Mouse (Mus musculus) lung, postnatal 0 days (tissue): ENCODE results near the gene Tha1. TPM values are rescaled to one million over a fixed set of nuclear protein-coding genes. Genes with fewer than 3 reads are reported as not detected.

Experiments used
- ATAC-seq: fragments of 200-750 bp; cut with Nextera tagmentation; 2 replicates; pipeline ENCODE4 v1.8.0; 2017; ENCODE audit warnings: moderate library complexity
- DNase-seq: peaks from one replicate; pipeline ENCODE4 v3.0.0-alpha.2; 2016; ENCODE audit warnings: low spot score
- H3K27ac ChIP-seq: fragments of 300-500 bp; sonication (generic); 2 replicates; pipeline ENCODE4 v1.5.1; 2014; ENCODE audit warnings: antibody characterized with exemption, mild to moderate bottlenecking, low read length, mixed read lengths
- H3K27me3 ChIP-seq: fragments of 300-500 bp; sonication (generic); replicated peaks from 2 replicates; pipeline ENCODE4 v1.6.1; 2014; ENCODE audit warnings: low read length, mixed read lengths; ENCODE audit not compliant: insufficient read depth
- H3K36me3 ChIP-seq: fragments of 300-500 bp; sonication (generic); 2 replicates; pipeline ENCODE4 v1.6.1; 2014; ENCODE audit warnings: low read length, mixed read lengths; ENCODE audit not compliant: insufficient read depth
- H3K4me1 ChIP-seq: fragments of 300-500 bp; sonication (generic); 2 replicates; pipeline ENCODE4 v1.6.1; 2014; ENCODE audit warnings: antibody characterized with exemption, low read depth, low read length, mixed read lengths; ENCODE audit not compliant: insufficient read depth
- H3K4me2 ChIP-seq: fragments of 300-500 bp; sonication (generic); replicated peaks from 2 replicates; pipeline ENCODE4 v1.6.1; 2014; ENCODE audit warnings: low read depth, mild to moderate bottlenecking, low read length, moderate library complexity, mixed read lengths
- H3K4me3 ChIP-seq: fragments of 300-500 bp; sonication (generic); 2 replicates; pipeline ENCODE4 v1.5.1; 2014; ENCODE audit warnings: low read depth, low read length
- H3K9ac ChIP-seq: fragments of 300-500 bp; sonication (generic); replicated peaks from 2 replicates; pipeline ENCODE4 v1.6.1; 2014; ENCODE audit warnings: low read depth, mild to moderate bottlenecking
- H3K9me3 ChIP-seq: fragments of 300-500 bp; sonication (generic); 2 replicates; pipeline ENCODE4 v1.6.1; 2016; ENCODE audit warnings: low read length, mixed read lengths
- CTCF ChIP-seq: IDR thresholded peaks from 2 replicates; pipeline ENCODE4 v1.5.1; 2016; ENCODE audit warnings: antibody characterized with exemption, mild to moderate bottlenecking
- EP300 ChIP-seq: IDR thresholded peaks from 2 replicates; pipeline ENCODE4 v1.6.1; 2016; ENCODE audit warnings: antibody characterized with exemption, mild to moderate bottlenecking, control low read depth
- WGBS: fragments of 180-500 bp; shearing (Covaris S2); extraction: QIAGEN DNeasy Blood & Tissue Kit; methylation state at CpG from one replicate; pipeline ENCODE4 v1.1.7; 2014; 5-methylcytosine and 5-hydroxymethylcytosine counted together
- polyA plus RNA-seq: library from polyadenylated mRNA; unstranded; fragments of >200 nt; fragmentation: Nextera tagmentation; extraction: Ambion mirVana; gene quantifications from 2 replicates; pipeline ENCODE4 v1.2.1, GENCODE M21; 2015

The Tha1 gene
- polyA plus RNA-seq, 1 experiment from 2014 or later, result 6.3 TPM

GRCm38 (mm10) chr11:117912684-117913352 lies 39.5 kb upstream of the Tha1 start:
- Histone ChIP-seq H3K4me1 (no peaks in the 10 kb centered on the region; the same call in 1 of the 2 replicates), H3K4me2 (peak overlapping the region; percentile 33; the same call in 1 of the 2 replicates), H3K9me3 (no peaks in the 10 kb centered on the region), H3K9ac (no peak overlapping the region), H3K4me3 (no peak overlapping the region), H3K36me3 (no peaks in the 10 kb centered on the region), H3K27ac (no peak overlapping the region), H3K27me3 (no peaks in the 10 kb centered on the region)
- WGBS, result 28% methylated on average over 13 of the region's 13 CpGs
- DNase-seq (peak; percentile 92), ATAC-seq (peak; percentile 89)
- TF ChIP-seq CTCF (peak; percentile 99), EP300 (peak; percentile 4; the same call in 1 of the 2 replicates)

- DNase-seq (no peak), ATAC-seq (no peak)
- Histone ChIP-seq H3K4me1 (no peaks in the 10 kb centered on the region; the same call in 1 of the 2 replicates), H3K9ac (no peak overlapping the region), H3K9me3 (no peaks in the 10 kb centered on the region), H3K27ac (no peak overlapping the region), H3K27me3 (no peaks in the 10 kb centered on the region), H3K4me3 (no peak overlapping the region), H3K4me2 (no peak overlapping the region), H3K36me3 (no peaks in the 10 kb centered on the region)
- 80% methylated on average over 8 of the region's 8 CpGs for WGBS
- TF ChIP-seq CTCF (no peak), EP300 (no peak)
These were observed 36.1 kb upstream of the Tha1 start for GRCm38 (mm10) chr11:117909337-117909736.

- no peak for DNase-seq
- Histone ChIP-seq H3K9me3 (no peaks in the 10 kb centered on the region), H3K9ac (no peak overlapping the region), H3K36me3 (no peaks in the 10 kb centered on the region), H3K27ac (no peak overlapping the region), H3K27me3 (no peaks in the 10 kb centered on the region), H3K4me1 (no peaks in the 10 kb centered on the region), H3K4me3 (no peak overlapping the region), H3K4me2 (no peak overlapping the region)
- no peak for ATAC-seq
- 70% methylated on average over 8 of the region's 8 CpGs for WGBS
- no peak for TF ChIP-seq CTCF
These were observed 31.2 kb upstream of the Tha1 start for GRCm38 (mm10) chr11:117904442-117904841.

- no peak for ATAC-seq
- Histone ChIP-seq H3K4me3 (no peak overlapping the region), H3K4me2 (no peak overlapping the region), H3K27me3 (no peaks in the 10 kb centered on the region), H3K27ac (no peak overlapping the region), H3K9ac (no peak overlapping the region), H3K4me1 (no peaks in the 10 kb centered on the region), H3K9me3 (no peaks in the 10 kb centered on the region), H3K36me3 (no peaks in the 10 kb centered on the region)
- TF ChIP-seq CTCF (no peak), EP300 (no peak)
- DNase-seq, result no peak
- WGBS, result 80% methylated on average over 2 of the region's 2 CpGs
These were observed 29.0 kb upstream of the Tha1 start for GRCm38 (mm10) chr11:117902282-117902681.

GRCm38 (mm10) chr11:117896533-117896932 lies 23.3 kb upstream of the Tha1 start:
- H3K4me3 ChIP-seq, result no peak overlapping the region
- ATAC-seq (no peak), DNase-seq (no peak)
- 39% methylated on average over 2 of the region's 2 CpGs for WGBS
- H3K9ac ChIP-seq, result no peak overlapping the region
- TF ChIP-seq CTCF, result no peak
- no peak for TF ChIP-seq EP300
- no peaks in the 10 kb centered on the region for H3K9me3 ChIP-seq
- H3K27me3 ChIP-seq, result no peaks in the 10 kb centered on the region
- H3K27ac ChIP-seq, result no peak overlapping the region
- no peaks in the 10 kb centered on the region for H3K36me3 ChIP-seq
- H3K4me1 ChIP-seq, result no peaks in the 10 kb centered on the region
- H3K4me2 ChIP-seq, result no peak overlapping the region

GRCm38 (mm10) chr11:117894676-117895075 lies 21.4 kb upstream of the Tha1 start:
- Histone ChIP-seq H3K9ac (no peak overlapping the region), H3K27me3 (no peaks in the 10 kb centered on the region), H3K4me1 (peaks cover 10% of the 10 kb centered on the region), H3K9me3 (no peaks in the 10 kb centered on the region), H3K4me2 (no peak overlapping the region), H3K36me3 (no peaks in the 10 kb centered on the region), H3K27ac (no peak overlapping the region), H3K4me3 (no peak overlapping the region)
- no peak for DNase-seq
- no peak for ATAC-seq
- 48% methylated on average over 10 of the region's 10 CpGs for WGBS
- TF ChIP-seq EP300 (no peak), CTCF (0 out of 2 replicates have a peak, but pooled peaks have one; percentile 9)
